Mouse (Mus musculus) MEL (cell line): ENCODE results near the gene Myt1l. TPM values are rescaled to one million over a fixed set of nuclear protein-coding genes. Genes with fewer than 3 reads are reported as not detected.

ENCODE experiments used
- DNase-seq: peaks from one replicate; pipeline ENCODE4 v3.0.0; 2011; ENCODE audit warnings: low read depth, low spot score
- H3K27ac ChIP-seq: 2 replicates; pipeline ENCODE4 v1.5.1; 2012; ENCODE audit warnings: low read depth, mild to moderate bottlenecking, control low read depth, low read length, moderate library complexity; ENCODE audit not compliant: control insufficient read depth
- H3K27me3 ChIP-seq, 2 experiments: fragments of 150-350 bp in 1 of 2; sonication (generic) in 1 of 2; 2 replicates each; pipeline ENCODE4 v1.6.1; 2012; ENCODE audit warnings: low read length in 2 of 2, mild to moderate bottlenecking in 2 of 2, improper control_type of control experiment in 1 of 2, moderate library complexity in 1 of 2; ENCODE audit not compliant: insufficient read depth in 2 of 2, control insufficient read depth in 1 of 2
- H3K36me3 ChIP-seq, 2 experiments: 2 replicates each; pipeline ENCODE4 v1.6.1; 2012 to 2014; ENCODE audit warnings: low read length in 2 of 2, improper control_type of control experiment in 1 of 2, inconsistent platforms in 1 of 2, mild to moderate bottlenecking in 1 of 2; ENCODE audit not compliant: insufficient read depth in 2 of 2, control insufficient read depth in 1 of 2
- H3K4me1 ChIP-seq, 2 experiments: fragments of 150-350 bp in 1 of 2; sonication (generic) in 1 of 2; 2 replicates each; pipeline ENCODE4 v1.6.1; 2012; ENCODE audit warnings: low read length in 2 of 2, improper control_type of control experiment in 1 of 2, mild to moderate bottlenecking in 1 of 2; ENCODE audit not compliant: insufficient read depth in 2 of 2, control insufficient read depth in 1 of 2
- H3K4me3 ChIP-seq, 2 experiments: fragments of 150-350 bp in 1 of 2; sonication (generic) in 1 of 2; 2 replicates each; pipeline ENCODE4 v1.5.1; 2012; ENCODE audit warnings: low read depth in 2 of 2, low read length in 2 of 2, mild to moderate bottlenecking in 2 of 2, moderate library complexity in 2 of 2, control low read depth in 1 of 2, improper control_type of control experiment in 1 of 2; ENCODE audit not compliant: control insufficient read depth in 1 of 2, insufficient read depth in 1 of 2
- H3K79me2 ChIP-seq: 2 replicates; pipeline ENCODE4 v1.6.1; 2012; ENCODE audit warnings: mild to moderate bottlenecking, low read length, moderate library complexity; ENCODE audit not compliant: control insufficient read depth, poor library complexity, insufficient read depth
- H3K9ac ChIP-seq: 2 replicates; pipeline ENCODE4 v1.6.1; 2012; ENCODE audit warnings: low read depth, mild to moderate bottlenecking, control low read depth, low read length, moderate library complexity; ENCODE audit not compliant: control insufficient read depth, poor library complexity, severe bottlenecking
- H3K9me3 ChIP-seq: fragments of 150-350 bp; sonication (generic); replicated peaks from 2 replicates; pipeline ENCODE4 v1.6.1; 2012; ENCODE audit warnings: mild to moderate bottlenecking, low read length, improper control_type of control experiment, moderate library complexity; ENCODE audit not compliant: insufficient read depth
- CTCF ChIP-seq, 3 experiments: IDR thresholded peaks in 2 of 3; conservative IDR thresholded peaks in 1 of 3; 2 replicates each; pipeline ENCODE4 v1.5.1; 2011 to 2012; ENCODE audit warnings: low read length in 3 of 3, low read depth in 2 of 3, mild to moderate bottlenecking in 2 of 3, improper control_type of control experiment in 1 of 3, inconsistent platforms in 1 of 3, mixed read lengths in 1 of 3, moderate library complexity in 1 of 3; ENCODE audit not compliant: control insufficient read depth in 1 of 3, insufficient read depth in 1 of 3, poor library complexity in 1 of 3, severe bottlenecking in 1 of 3
- EP300 ChIP-seq, 2 experiments: IDR thresholded peaks; 2 replicates each; pipeline ENCODE4 v1.6.1; 2011; ENCODE audit warnings: improper control_type of control experiment in 2 of 2, low read length in 2 of 2, low read depth in 1 of 2, mild to moderate bottlenecking in 1 of 2
- ETS1 ChIP-seq: IDR thresholded peaks from 2 replicates; pipeline ENCODE4 v1.6.1; 2012; ENCODE audit warnings: low read depth, mild to moderate bottlenecking, inconsistent platforms, low read length, improper control_type of control experiment, moderate library complexity
- GATA1 ChIP-seq: IDR thresholded peaks from 2 replicates; pipeline ENCODE4 v1.6.1; 2011; ENCODE audit warnings: low read depth, low read length, improper control_type of control experiment
- MAFK ChIP-seq: IDR thresholded peaks from 2 replicates; pipeline ENCODE4 v1.6.1; 2011; ENCODE audit warnings: low read depth, mild to moderate bottlenecking, low read length, improper control_type of control experiment, borderline replicate concordance
- MAX ChIP-seq: IDR thresholded peaks from 2 replicates; pipeline ENCODE4 v1.6.1; 2011; ENCODE audit warnings: low read length, improper control_type of control experiment
- MAZ ChIP-seq: IDR thresholded peaks from 2 replicates; pipeline ENCODE4 v1.6.1; 2012; ENCODE audit warnings: low read depth, mild to moderate bottlenecking, inconsistent platforms, low read length, improper control_type of control experiment
- MEF2A ChIP-seq: IDR thresholded peaks from 2 replicates; pipeline ENCODE4 v1.6.1; 2014; ENCODE audit warnings: low read depth, mild to moderate bottlenecking, inconsistent platforms, low read length, improper control_type of control experiment; ENCODE audit not compliant: poor library complexity, insufficient replicate concordance, severe bottlenecking; ENCODE audit errors: extremely low read depth
- MXI1 ChIP-seq: IDR thresholded peaks from 2 replicates; pipeline ENCODE4 v1.6.1; 2011; ENCODE audit warnings: mild to moderate bottlenecking, low read depth, low read length, improper control_type of control experiment
- MYB ChIP-seq: IDR thresholded peaks from 2 replicates; pipeline ENCODE4 v1.6.1; 2011; ENCODE audit warnings: mild to moderate bottlenecking, low read depth, low read length, improper control_type of control experiment
- NRF1 ChIP-seq: IDR thresholded peaks from 2 replicates; pipeline ENCODE4 v1.6.1; 2014; ENCODE audit warnings: low read depth, mild to moderate bottlenecking, inconsistent platforms, low read length, improper control_type of control experiment, moderate library complexity; ENCODE audit not compliant: poor library complexity, insufficient read depth, severe bottlenecking
- POLR2A ChIP-seq, 2 experiments: IDR thresholded peaks; 2 replicates each; pipeline ENCODE4 v1.6.1; 2011 to 2012; ENCODE audit warnings: low read length in 2 of 2, mild to moderate bottlenecking in 2 of 2, control low read depth in 1 of 2, improper control_type of control experiment in 1 of 2, low read depth in 1 of 2, moderate library complexity in 1 of 2; ENCODE audit not compliant: control insufficient read depth in 1 of 2, insufficient read depth in 1 of 2, poor library complexity in 1 of 2
- RAD21 ChIP-seq: IDR thresholded peaks from 2 replicates; pipeline ENCODE4 v1.6.1; 2011; ENCODE audit warnings: mild to moderate bottlenecking, low read depth, low read length, improper control_type of control experiment
- RCOR1 ChIP-seq: IDR thresholded peaks from 2 replicates; pipeline ENCODE4 v1.6.1; 2012; ENCODE audit warnings: low read depth, mild to moderate bottlenecking, inconsistent platforms, low read length, improper control_type of control experiment
- TBP ChIP-seq: IDR thresholded peaks from 2 replicates; pipeline ENCODE4 v1.8.0; 2011; ENCODE audit warnings: low read depth, low read length, improper control_type of control experiment
- TCF12 ChIP-seq: IDR thresholded peaks from 2 replicates; pipeline ENCODE4 v1.6.1; 2014; ENCODE audit warnings: low read depth, mild to moderate bottlenecking, inconsistent platforms, low read length, improper control_type of control experiment, moderate library complexity
- USF1 ChIP-seq: IDR thresholded peaks from 2 replicates; pipeline ENCODE4 v1.6.1; 2014; ENCODE audit warnings: low read depth, mild to moderate bottlenecking, inconsistent platforms, low read length, improper control_type of control experiment, moderate library complexity
- ZC3H11A ChIP-seq: IDR thresholded peaks from 2 replicates; pipeline ENCODE4 v1.6.1; 2012; ENCODE audit warnings: low read depth, mild to moderate bottlenecking, inconsistent platforms, low read length, improper control_type of control experiment
- ZKSCAN1 ChIP-seq: IDR thresholded peaks from 2 replicates; pipeline ENCODE4 v1.6.1; 2012; ENCODE audit warnings: low read depth, mild to moderate bottlenecking, inconsistent platforms, low read length, improper control_type of control experiment, moderate library complexity
- polyA plus RNA-seq, 2 experiments: library from polyadenylated mRNA; stranded (reverse) in 1 of 2; unstranded in 1 of 2; fragments of >175 nt in 1 of 2; fragments of >200 nt in 1 of 2; gene quantifications; 2 replicates each; pipeline versions ENCODE4 v1.2.1 to v1.2.4; 2012; ENCODE audit warnings: low replicate concordance in 2 of 2, low read depth in 1 of 2; ENCODE audit not compliant: insufficient read length in 2 of 2, insufficient read depth in 1 of 2, missing spikeins in 1 of 2
- total RNA-seq: library from RNA; depleted of rRNA; stranded (reverse); fragments of 300-350 nt; gene quantifications from 2 replicates; pipeline ENCODE4 v1.2.3, GENCODE M21; 2012

The Myt1l gene
- total and polyA plus RNA-seq, 3 experiments: not detected

DNA sequence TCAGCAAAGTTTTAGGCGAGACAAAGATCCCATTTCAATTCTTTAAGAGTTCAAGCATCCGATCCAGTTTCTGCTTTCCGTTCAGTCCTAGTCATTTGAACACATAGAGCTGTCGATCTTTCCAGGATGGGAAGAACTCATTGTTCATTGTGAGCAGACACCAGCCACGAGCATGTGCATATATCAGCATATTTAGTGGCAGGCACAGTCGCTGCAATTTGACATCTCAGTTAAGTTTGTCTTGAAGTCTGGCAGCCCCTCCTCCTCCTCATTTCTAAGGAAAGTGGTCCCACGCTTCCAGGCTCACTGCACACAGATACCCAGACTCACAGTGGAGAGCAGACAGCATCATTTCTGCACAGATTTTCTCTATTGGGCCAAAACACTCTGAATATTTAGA, 25.0 kb downstream of the Myt1l start:
- H3K9ac ChIP-seq: no peak overlapping the region
- no peaks in the 10 kb centered on the region for H3K79me2 ChIP-seq
- no peak for TF ChIP-seq MAFK

DNA sequence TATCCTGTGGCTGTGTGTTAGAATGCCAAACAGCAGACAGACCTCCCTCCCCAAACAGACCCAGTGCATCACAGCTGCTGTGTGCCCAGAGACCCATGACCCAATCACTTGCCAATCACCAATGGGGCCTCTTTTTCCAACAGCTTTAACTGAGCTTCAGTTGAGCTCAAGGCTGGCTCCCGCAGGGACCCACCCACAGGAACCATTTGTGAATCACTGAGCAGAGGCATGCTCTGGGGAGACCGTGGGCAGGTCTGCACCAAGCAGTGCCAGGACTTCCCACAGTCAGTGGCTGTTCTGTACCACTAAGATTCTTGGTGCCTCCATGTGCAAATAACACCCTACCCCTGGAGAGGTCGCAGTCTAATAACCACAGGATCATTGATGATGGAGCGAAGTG, 27.5 kb downstream of the Myt1l start:
- Histone ChIP-seq H3K4me3 (no peak overlapping the region), H3K9ac (no peak overlapping the region), H3K27ac (no peak overlapping the region), H3K9me3 (no peaks in the 10 kb centered on the region), H3K27me3 (no peaks in the 10 kb centered on the region), H3K79me2 (no peaks in the 10 kb centered on the region), H3K36me3 (no peaks in the 10 kb centered on the region), H3K4me1 (no peaks in the 10 kb centered on the region)
- no peak for TF ChIP-seq EP300 (IDR thresholded peaks at IDR 0.05; ENCODE audit: low read depth in 1 of 2, low read length in 2 of 2)
- no peak for TF ChIP-seq ZKSCAN1
- no peak for TF ChIP-seq TCF12
- no peak for TF ChIP-seq NRF1
- no peak for TF ChIP-seq MAFK
- TF ChIP-seq RAD21: no peak
- TF ChIP-seq TBP: no peak
- no peak for TF ChIP-seq MAX
- no peak for TF ChIP-seq MXI1
- no peak for TF ChIP-seq MEF2A
- no peak for TF ChIP-seq POLR2A (IDR thresholded peaks at IDR 0.05; ENCODE audit: control insufficient read depth in 1 of 2, insufficient read depth in 1 of 2, low read depth in 1 of 2, low read length in 2 of 2, poor library complexity in 1 of 2)
- no peak for TF ChIP-seq RCOR1
- TF ChIP-seq ETS1: no peak
- TF ChIP-seq ZC3H11A: no peak
- no peak for TF ChIP-seq MYB
- no peak for TF ChIP-seq MAZ
- TF ChIP-seq USF1: no peak
- TF ChIP-seq CTCF (IDR thresholded peaks at IDR 0.05 in 2 of 3, conservative IDR thresholded peaks at IDR 0.05 in 1 of 3; ENCODE audit: control insufficient read depth in 1 of 3, insufficient read depth in 1 of 3, low read depth in 2 of 3, low read length in 3 of 3, poor library complexity in 1 of 3, severe bottlenecking in 1 of 3): no peak
- TF ChIP-seq GATA1: no peak
- no peak for DNase-seq

More for the DNA sequence above, 25.0 kb downstream of the Myt1l start:
- Histone ChIP-seq H3K27me3 (no peaks in the 10 kb centered on the region), H3K4me3 (no peak overlapping the region), H3K9me3 (no peaks in the 10 kb centered on the region), H3K36me3 (no peaks in the 10 kb centered on the region), H3K4me1 (no peaks in the 10 kb centered on the region), H3K27ac (no peak overlapping the region)
- no peak for DNase-seq
